Mouse (Mus musculus): ENCODE measurements around the gene Fyb2. TPM values are rescaled to one million over a fixed set of nuclear protein-coding genes. Genes with fewer than 3 reads are reported as not detected.
A peak's percentile ranks its signal among the peaks of the same experiment; 100 is the strongest.
"Not testable (repeated sequence)": the region's sequence is repeated elsewhere in the genome, so short reads cannot be mapped to it uniquely, and the experiment has no call there.

The Fyb2 gene
- polyA plus RNA-seq, 1 experiment from 2014 or later: 0.29 TPM

DNA sequence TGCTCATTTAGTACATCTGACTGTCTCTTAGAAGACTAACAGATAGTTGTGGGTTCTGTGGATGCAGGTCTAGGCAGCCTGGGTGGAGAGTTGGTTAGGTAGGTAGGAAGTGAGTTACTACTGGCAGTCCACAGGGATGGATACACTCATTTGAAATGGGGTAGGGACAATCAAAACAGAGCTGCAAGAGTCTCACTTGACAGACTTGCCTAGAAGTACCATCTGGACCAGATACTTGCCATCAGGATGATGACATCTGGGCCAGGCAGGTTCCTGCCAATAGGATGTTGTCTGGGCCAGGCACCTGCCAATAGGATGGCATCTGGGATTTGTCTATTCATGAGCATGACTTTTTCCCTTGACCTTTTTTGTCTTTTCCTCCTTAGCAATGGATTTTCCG is 88.5 kb downstream of the Fyb2 start:
- Histone ChIP-seq H3K36me3 (replicated peaks; ENCODE audit: control insufficient read depth, insufficient read depth, low read depth, low read length) (no peaks in the 10 kb centered on the region), H3K4me2 (ENCODE audit: low read depth, low read length) (no peak overlapping the region), H3K27ac (replicated peaks; ENCODE audit: low read depth, low read length) (no peak overlapping the region), H3K27me3 (ENCODE audit: control insufficient read depth, insufficient read depth, low read length) (no peaks in the 10 kb centered on the region), H3K9ac (replicated peaks; ENCODE audit: low read length) (no peak overlapping the region), H3K4me1 (ENCODE audit: control insufficient read depth, insufficient read depth, low read length) (no peaks in the 10 kb centered on the region), H3K9me3 (replicated peaks; ENCODE audit: control insufficient read depth, low read length) (no peaks in the 10 kb centered on the region), H3K4me3 (ENCODE audit: low read depth, low read length) (no peak overlapping the region)
- ATAC-seq (replicated peaks; ENCODE audit: insufficient number of reproducible peaks, low FRiP score, low TSS enrichment, low read depth): no peak
- WGBS: 68% methylated on average over 1 of the region's 1 CpGs
- no peak for DNase-seq (ENCODE audit: low spot score)

DNA sequence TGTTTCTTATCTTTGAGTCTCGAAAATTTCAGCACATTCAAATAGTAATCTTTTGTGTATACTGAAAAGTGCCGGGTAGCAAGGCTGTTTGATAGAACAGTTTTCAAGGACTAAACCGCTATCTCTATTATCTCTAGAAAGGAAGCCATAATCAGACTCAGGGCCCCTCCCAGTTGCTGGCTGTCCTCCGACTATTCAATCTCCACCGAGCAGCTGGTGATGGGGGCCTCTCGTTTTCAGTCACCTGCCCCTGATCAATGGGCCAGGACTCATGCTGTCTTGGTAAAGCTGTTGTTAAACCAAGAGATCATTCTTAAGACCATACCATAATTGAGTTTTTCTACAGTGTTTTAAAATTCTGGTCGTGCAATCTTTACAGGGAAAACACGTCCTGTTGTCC is 90.9 kb downstream of the Fyb2 start:
- Histone ChIP-seq H3K4me3 (ENCODE audit: low read depth, low read length) (no peak overlapping the region), H3K27me3 (ENCODE audit: control insufficient read depth, insufficient read depth, low read length) (no peaks in the 10 kb centered on the region), H3K4me1 (ENCODE audit: control insufficient read depth, insufficient read depth, low read length) (no peaks in the 10 kb centered on the region), H3K9ac (replicated peaks; ENCODE audit: low read length) (no peak overlapping the region), H3K36me3 (replicated peaks; ENCODE audit: control insufficient read depth, insufficient read depth, low read depth, low read length) (no peaks in the 10 kb centered on the region), H3K27ac (replicated peaks; ENCODE audit: low read depth, low read length) (no peak overlapping the region), H3K4me2 (ENCODE audit: low read depth, low read length) (no peak overlapping the region), H3K9me3 (replicated peaks; ENCODE audit: control insufficient read depth, low read length) (no peaks in the 10 kb centered on the region)
- ATAC-seq (replicated peaks; ENCODE audit: insufficient number of reproducible peaks, low FRiP score, low TSS enrichment, low read depth) (no peak), DNase-seq (ENCODE audit: low spot score) (no peak)
- 84% methylated on average over 8 of the region's 8 CpGs for WGBS

DNA sequence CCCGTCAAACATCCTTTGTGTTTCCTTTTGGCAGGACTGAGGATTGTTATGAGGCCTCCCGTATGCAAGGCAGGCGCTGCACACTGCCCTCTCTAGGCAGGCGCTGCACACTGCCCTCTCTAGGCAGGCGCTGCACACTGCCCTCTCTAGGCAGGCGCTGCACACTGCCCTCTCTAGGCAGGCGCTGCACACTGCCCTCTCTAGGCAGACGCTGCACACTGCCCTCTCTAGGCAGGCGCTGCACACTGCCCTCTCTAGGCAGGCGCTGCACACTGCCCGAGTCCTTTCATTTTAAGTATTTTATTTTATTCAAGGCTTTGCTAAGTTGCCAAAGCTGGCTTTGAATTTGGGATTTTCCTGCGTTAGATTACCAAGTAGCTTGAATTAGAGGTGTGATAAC is 91.4 kb downstream of the Fyb2 start:
- not testable (repeated sequence) for H3K27ac ChIP-seq (replicated peaks; ENCODE audit: low read depth, low read length); H3K36me3 ChIP-seq (replicated peaks; ENCODE audit: control insufficient read depth, insufficient read depth, low read depth, low read length); H3K4me2 ChIP-seq (ENCODE audit: low read depth, low read length); H3K9ac ChIP-seq (replicated peaks; ENCODE audit: low read length); H3K4me1 ChIP-seq (ENCODE audit: control insufficient read depth, insufficient read depth, low read length); DNase-seq (ENCODE audit: low spot score); H3K9me3 ChIP-seq (replicated peaks; ENCODE audit: control insufficient read depth, low read length); H3K4me3 ChIP-seq (ENCODE audit: low read depth, low read length); H3K27me3 ChIP-seq (ENCODE audit: control insufficient read depth, insufficient read depth, low read length); ATAC-seq (replicated peaks; ENCODE audit: insufficient number of reproducible peaks, low FRiP score, low TSS enrichment, low read depth)
- WGBS: 80% methylated on average over 11 of the region's 12 CpGs

DNA sequence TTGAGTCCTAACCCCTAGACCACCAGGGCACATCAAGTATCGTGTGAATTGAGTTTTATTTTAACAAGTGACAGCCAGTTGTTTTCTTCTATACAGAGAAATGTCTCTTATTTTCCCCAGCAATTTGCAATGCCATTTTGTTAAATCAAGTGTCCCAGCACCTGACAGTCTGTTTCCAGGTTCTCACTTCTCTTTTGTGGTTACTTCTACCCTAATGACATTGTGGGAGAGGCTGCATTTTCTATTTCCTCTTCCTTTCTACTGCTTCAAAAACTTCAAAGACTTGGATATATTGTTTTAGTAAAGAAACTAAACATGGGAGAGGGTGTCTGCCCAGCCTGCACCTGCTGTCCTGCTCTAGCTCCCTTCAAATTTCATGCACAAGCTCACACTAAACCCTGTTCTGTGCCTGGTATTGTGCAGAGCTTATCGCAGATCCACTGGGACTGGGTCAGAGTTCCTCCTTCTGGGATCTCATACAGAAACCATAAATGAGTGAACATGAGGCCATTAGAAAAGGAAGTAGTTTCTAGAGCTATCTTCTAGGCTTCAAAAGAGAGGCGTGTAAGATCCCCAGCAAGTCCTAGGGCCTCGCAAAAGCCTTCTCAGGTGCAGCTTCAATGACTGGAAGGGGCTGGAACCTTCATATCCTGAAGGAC is 94.2 kb downstream of the Fyb2 start:
- Histone ChIP-seq H3K4me1 (ENCODE audit: control insufficient read depth, insufficient read depth, low read length) (no peaks in the 10 kb centered on the region), H3K36me3 (replicated peaks; ENCODE audit: control insufficient read depth, insufficient read depth, low read depth, low read length) (no peaks in the 10 kb centered on the region)
- DNase-seq (ENCODE audit: low spot score): no peak

DNA sequence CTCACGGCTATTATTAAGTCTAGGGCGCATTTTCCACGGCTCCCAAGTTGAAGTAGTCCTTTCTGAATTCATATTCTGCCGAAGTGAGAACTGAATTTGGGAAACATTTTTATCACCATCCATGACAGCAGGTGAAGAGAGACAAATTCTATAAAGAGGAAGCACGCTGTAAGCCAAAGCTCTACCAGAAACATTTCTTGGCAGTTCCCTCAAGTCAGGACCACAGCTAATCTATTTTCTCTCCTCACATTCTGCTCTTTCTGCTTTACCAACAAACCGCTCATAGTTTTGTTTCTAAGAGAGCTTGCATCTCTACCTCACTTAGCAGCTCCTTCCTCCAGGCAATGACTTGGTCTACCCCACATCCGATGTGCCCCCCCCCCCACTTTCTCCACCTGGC is 100.5 kb downstream of the Fyb2 start:
- no peak for DNase-seq (ENCODE audit: low spot score)
- 90% methylated on average over 7 of the region's 7 CpGs for WGBS
- H3K4me2 ChIP-seq (ENCODE audit: low read depth, low read length): no peak overlapping the region
- ATAC-seq (replicated peaks; ENCODE audit: insufficient number of reproducible peaks, low FRiP score, low TSS enrichment, low read depth): no peak
- H3K27me3 ChIP-seq (ENCODE audit: control insufficient read depth, insufficient read depth, low read length): no peaks in the 10 kb centered on the region
- no peaks in the 10 kb centered on the region for H3K4me1 ChIP-seq (ENCODE audit: control insufficient read depth, insufficient read depth, low read length)
- no peak overlapping the region for H3K9ac ChIP-seq (replicated peaks; ENCODE audit: low read length)
- H3K36me3 ChIP-seq (replicated peaks; ENCODE audit: control insufficient read depth, insufficient read depth, low read depth, low read length): no peaks in the 10 kb centered on the region
- H3K27ac ChIP-seq (replicated peaks; ENCODE audit: low read depth, low read length): no peak overlapping the region
- H3K4me3 ChIP-seq (ENCODE audit: low read depth, low read length): no peak overlapping the region
- H3K9me3 ChIP-seq (replicated peaks; ENCODE audit: control insufficient read depth, low read length): no peaks in the 10 kb centered on the region

More for the DNA sequence above, 94.2 kb downstream of the Fyb2 start:
- WGBS: 86% methylated on average over 4 of the region's 4 CpGs
- no peak for ATAC-seq (replicated peaks; ENCODE audit: insufficient number of reproducible peaks, low FRiP score, low TSS enrichment, low read depth)
- Histone ChIP-seq H3K27ac (replicated peaks; ENCODE audit: low read depth, low read length) (no peak overlapping the region), H3K9ac (replicated peaks; ENCODE audit: low read length) (no peak overlapping the region), H3K9me3 (replicated peaks; ENCODE audit: control insufficient read depth, low read length) (no peaks in the 10 kb centered on the region), H3K27me3 (ENCODE audit: control insufficient read depth, insufficient read depth, low read length) (no peaks in the 10 kb centered on the region), H3K4me3 (ENCODE audit: low read depth, low read length) (no peak overlapping the region), H3K4me2 (ENCODE audit: low read depth, low read length) (no peak overlapping the region)

DNA sequence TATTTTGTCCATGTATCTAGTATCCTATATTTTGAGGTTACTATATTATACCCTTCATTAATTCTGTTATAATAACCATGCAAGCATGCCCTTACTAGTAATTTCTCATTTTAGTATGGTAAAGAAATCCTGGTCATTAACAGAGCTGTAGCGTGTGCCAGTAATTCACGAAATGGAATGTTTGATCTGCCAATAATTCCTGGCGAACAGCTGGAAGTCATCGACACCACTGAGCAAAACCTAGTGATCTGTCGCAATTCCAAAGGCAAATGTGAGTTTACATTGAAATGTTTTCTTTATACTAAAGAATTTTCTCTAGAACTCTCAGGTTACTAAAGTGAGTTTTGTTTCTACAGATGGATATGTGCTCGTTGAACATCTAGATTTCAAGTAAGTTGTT is 102.2 kb downstream of the Fyb2 start:
- no peak overlapping the region for H3K27ac ChIP-seq (replicated peaks; ENCODE audit: low read depth, low read length)
- H3K9ac ChIP-seq (replicated peaks; ENCODE audit: low read length): no peak overlapping the region
- H3K27me3 ChIP-seq (ENCODE audit: control insufficient read depth, insufficient read depth, low read length): no peaks in the 10 kb centered on the region
- DNase-seq (ENCODE audit: low spot score): peak; percentile 5
- H3K4me3 ChIP-seq (ENCODE audit: low read depth, low read length): no peak overlapping the region
- H3K4me2 ChIP-seq (ENCODE audit: low read depth, low read length): no peak overlapping the region
- H3K9me3 ChIP-seq (replicated peaks; ENCODE audit: control insufficient read depth, low read length): no peaks in the 10 kb centered on the region
- WGBS: 61% methylated on average over 6 of the region's 6 CpGs
- H3K36me3 ChIP-seq (replicated peaks; ENCODE audit: control insufficient read depth, insufficient read depth, low read depth, low read length): no peaks in the 10 kb centered on the region
- H3K4me1 ChIP-seq (ENCODE audit: control insufficient read depth, insufficient read depth, low read length): no peaks in the 10 kb centered on the region
- no peak for ATAC-seq (replicated peaks; ENCODE audit: insufficient number of reproducible peaks, low FRiP score, low TSS enrichment, low read depth)

DNA sequence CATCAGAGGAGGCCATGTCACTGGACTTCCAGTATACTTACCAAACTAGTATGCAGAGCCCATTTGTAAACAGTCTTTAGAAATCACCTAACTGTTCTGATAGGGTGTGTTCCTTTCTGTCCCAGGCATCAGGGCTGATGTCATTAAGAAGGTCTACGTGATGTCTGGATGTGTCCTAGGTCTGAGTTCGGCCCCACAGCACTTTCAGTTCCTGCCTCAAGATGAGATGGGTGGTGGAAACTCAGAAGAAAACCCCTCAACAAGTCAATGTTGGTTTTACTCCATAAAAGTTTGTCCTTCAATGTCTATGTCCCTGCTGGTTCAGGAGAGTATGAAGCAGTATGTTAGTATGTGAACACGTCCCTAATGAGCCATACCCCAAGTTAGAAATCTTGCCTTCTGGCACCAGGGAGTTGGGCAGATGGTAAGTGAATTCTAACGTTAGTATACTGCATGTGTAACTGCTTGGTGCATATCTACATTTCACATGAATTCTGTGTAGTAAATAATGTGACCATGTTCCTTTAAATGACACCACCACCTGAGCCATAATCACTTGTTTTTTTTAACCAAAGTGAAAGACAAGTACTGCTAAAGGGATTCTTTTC is 102.9 kb downstream of the Fyb2 start:
- ATAC-seq (replicated peaks; ENCODE audit: insufficient number of reproducible peaks, low FRiP score, low TSS enrichment, low read depth): no peak
- no peak for DNase-seq (ENCODE audit: low spot score)
- Histone ChIP-seq H3K27ac (replicated peaks; ENCODE audit: low read depth, low read length) (no peak overlapping the region), H3K27me3 (ENCODE audit: control insufficient read depth, insufficient read depth, low read length) (no peaks in the 10 kb centered on the region), H3K4me2 (ENCODE audit: low read depth, low read length) (no peak overlapping the region), H3K9me3 (replicated peaks; ENCODE audit: control insufficient read depth, low read length) (no peaks in the 10 kb centered on the region), H3K4me3 (ENCODE audit: low read depth, low read length) (no peak overlapping the region), H3K36me3 (replicated peaks; ENCODE audit: control insufficient read depth, insufficient read depth, low read depth, low read length) (no peaks in the 10 kb centered on the region), H3K9ac (replicated peaks; ENCODE audit: low read length) (no peak overlapping the region), H3K4me1 (ENCODE audit: control insufficient read depth, insufficient read depth, low read length) (no peaks in the 10 kb centered on the region)
- WGBS: 87% methylated on average over 4 of the region's 4 CpGs

DNA sequence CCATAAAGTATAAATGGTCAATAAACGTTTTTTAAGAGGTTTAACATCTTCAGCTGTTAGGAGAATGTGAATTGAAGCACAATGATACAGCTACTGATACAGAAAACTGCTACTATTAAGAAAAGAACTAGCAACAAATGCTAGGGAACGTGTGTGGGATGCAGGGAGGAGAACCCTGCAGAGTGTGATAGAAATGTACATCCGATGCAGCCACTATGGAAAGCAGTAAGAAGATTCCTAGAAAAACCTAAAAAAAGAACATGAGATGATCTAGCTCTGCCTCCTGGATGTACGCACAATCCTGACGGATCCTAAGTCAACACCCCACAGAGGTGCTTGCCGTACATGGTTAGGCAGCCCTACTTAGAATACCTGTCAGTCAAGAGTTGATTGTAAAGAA is 114.0 kb downstream of the Fyb2 start:
- Histone ChIP-seq H3K4me2 (ENCODE audit: low read depth, low read length) (no peak overlapping the region), H3K27me3 (ENCODE audit: control insufficient read depth, insufficient read depth, low read length) (no peaks in the 10 kb centered on the region), H3K4me3 (ENCODE audit: low read depth, low read length) (no peak overlapping the region), H3K9me3 (replicated peaks; ENCODE audit: control insufficient read depth, low read length) (no peaks in the 10 kb centered on the region), H3K9ac (replicated peaks; ENCODE audit: low read length) (no peak overlapping the region), H3K27ac (replicated peaks; ENCODE audit: low read depth, low read length) (no peak overlapping the region), H3K36me3 (replicated peaks; ENCODE audit: control insufficient read depth, insufficient read depth, low read depth, low read length) (no peaks in the 10 kb centered on the region), H3K4me1 (ENCODE audit: control insufficient read depth, insufficient read depth, low read length) (no peaks in the 10 kb centered on the region)
- 79% methylated on average over 6 of the region's 6 CpGs for WGBS
- no peak for DNase-seq (ENCODE audit: low spot score)
- ATAC-seq (replicated peaks; ENCODE audit: insufficient number of reproducible peaks, low FRiP score, low TSS enrichment, low read depth): no peak
